Mouse (Mus musculus): ENCODE results near the gene Smtnl1. TPM values are rescaled to one million over a fixed set of nuclear protein-coding genes. Genes with fewer than 3 reads are reported as not detected.

Gene Smtnl1
- polyA plus RNA-seq, 1 experiment from 2014 or later, result 0.24 TPM

- DNase-seq, result peak; percentile 67
Measured at GRCm38 (mm10) chr2:84777706-84778105, 44.7 kb downstream of the Smtnl1 start.

GRCm38 (mm10) chr2:84775665-84776064, 46.8 kb downstream of the Smtnl1 start:
- H3K4me2 ChIP-seq, result peak overlapping the region; percentile 61
- H3K9ac ChIP-seq, result no peak overlapping the region
- DNase-seq (peak; percentile 60), ATAC-seq (ENCODE audit: insufficient read depth) (no peak)
- H3K4me3 ChIP-seq (ENCODE audit: low read depth, low read length), result no peak overlapping the region
- H3K9me3 ChIP-seq (ENCODE audit: low read depth, low read length), result no peaks in the 10 kb centered on the region
- H3K4me1 ChIP-seq (ENCODE audit: insufficient read depth), result 0 out of 2 replicates have a peak, but pooled peaks cover 5% of the 10 kb centered on the region
- no peaks in the 10 kb centered on the region for H3K27me3 ChIP-seq (ENCODE audit: insufficient read depth, low read length)
- WGBS, result 59% methylated on average over 6 of the region's 6 CpGs
- H3K36me3 ChIP-seq (ENCODE audit: insufficient read depth), result no peaks in the 10 kb centered on the region
- peak overlapping the region; percentile 86; the same call in 1 of the 2 replicates for H3K27ac ChIP-seq (ENCODE audit: low read depth)
- TF ChIP-seq CTCF (IDR thresholded peaks at IDR 0.05; ENCODE audit: low read depth), result no peak

More at GRCm38 (mm10) chr2:84777706-84778105, 44.7 kb downstream of the Smtnl1 start:
- no peak overlapping the region for H3K27ac ChIP-seq (ENCODE audit: low read depth)
- 41% methylated on average over 3 of the region's 3 CpGs for WGBS
- no peak overlapping the region for H3K4me2 ChIP-seq
- 0 out of 2 replicates have a peak, but pooled peaks cover 5% of the 10 kb centered on the region for H3K4me1 ChIP-seq (ENCODE audit: insufficient read depth)
- no peak for ATAC-seq (ENCODE audit: insufficient read depth)
- no peaks in the 10 kb centered on the region for H3K27me3 ChIP-seq (ENCODE audit: insufficient read depth, low read length)
- H3K9ac ChIP-seq, result no peak overlapping the region
- H3K4me3 ChIP-seq (ENCODE audit: low read depth, low read length), result no peak overlapping the region
- no peak for TF ChIP-seq CTCF (IDR thresholded peaks at IDR 0.05; ENCODE audit: low read depth)
- H3K36me3 ChIP-seq (ENCODE audit: insufficient read depth), result no peaks in the 10 kb centered on the region
- no peaks in the 10 kb centered on the region for H3K9me3 ChIP-seq (ENCODE audit: low read depth, low read length)

- Histone ChIP-seq H3K27me3 (ENCODE audit: insufficient read depth, low read length) (no peaks in the 10 kb centered on the region), H3K4me3 (ENCODE audit: low read depth, low read length) (peak within 1 kb of the TSS; percentile 32), H3K9me3 (ENCODE audit: low read depth, low read length) (no peaks in the 10 kb centered on the region), H3K27ac (ENCODE audit: low read depth) (peak within 1 kb of the TSS; percentile 86), H3K4me2 (peak within 1 kb of the TSS; percentile 61), H3K9ac (peak within 1 kb of the TSS; percentile 36), H3K36me3 (ENCODE audit: insufficient read depth) (no peaks in the 10 kb centered on the region), H3K4me1 (ENCODE audit: insufficient read depth) (0 out of 2 replicates have a peak, but pooled peaks cover 5% of the 10 kb centered on the region)
- no peak for TF ChIP-seq CTCF (IDR thresholded peaks at IDR 0.05; ENCODE audit: low read depth)
- ATAC-seq (ENCODE audit: insufficient read depth) (peak; percentile 73), DNase-seq (peak; percentile 50)
- 42% methylated on average over 9 of the region's 9 CpGs for WGBS
Measured at GRCm38 (mm10) chr2:84775241-84775640, 47.2 kb downstream of the Smtnl1 start, which contains the start of gene Serping1. Serping1 (minus strand) TSS chr2:84775444.

- Histone ChIP-seq H3K27me3 (ENCODE audit: insufficient read depth, low read length) (no peaks in the 10 kb centered on the region), H3K36me3 (ENCODE audit: insufficient read depth) (peaks cover 4% of the 10 kb centered on the region; the same call in 1 of the 2 replicates), H3K4me2 (peak overlapping the region; percentile 61), H3K9me3 (ENCODE audit: low read depth, low read length) (no peaks in the 10 kb centered on the region), H3K27ac (ENCODE audit: low read depth) (peak overlapping the region; percentile 63), H3K4me1 (ENCODE audit: insufficient read depth) (0 out of 2 replicates have a peak, but pooled peaks cover 5% of the 10 kb centered on the region), H3K9ac (peak overlapping the region; percentile 36), H3K4me3 (ENCODE audit: low read depth, low read length) (peak overlapping the region; percentile 32)
- WGBS, result 2% methylated on average over 15 of the region's 15 CpGs
- DNase-seq, result peak; percentile 91
- TF ChIP-seq CTCF (IDR thresholded peaks at IDR 0.05; ENCODE audit: low read depth), result no peak
- peak; percentile 96 for ATAC-seq (ENCODE audit: insufficient read depth)
Measured at GRCm38 (mm10) chr2:84774751-84775150, 47.7 kb downstream of the Smtnl1 start.

GRCm38 (mm10) chr2:84773195-84773594, 49.3 kb downstream of the Smtnl1 start:
- H3K27me3 ChIP-seq (ENCODE audit: insufficient read depth, low read length), result no peaks in the 10 kb centered on the region
- H3K4me3 ChIP-seq (ENCODE audit: low read depth, low read length), result no peak overlapping the region
- DNase-seq, result no peak
- H3K9me3 ChIP-seq (ENCODE audit: low read depth, low read length), result no peaks in the 10 kb centered on the region
- no peak for TF ChIP-seq CTCF (IDR thresholded peaks at IDR 0.05; ENCODE audit: low read depth)
- no peak overlapping the region for H3K4me2 ChIP-seq
- WGBS, result 73% methylated on average over 5 of the region's 5 CpGs
- H3K9ac ChIP-seq, result no peak overlapping the region
- peaks cover 7% of the 10 kb centered on the region; the same call in 1 of the 2 replicates for H3K36me3 ChIP-seq (ENCODE audit: insufficient read depth)
- no peak overlapping the region for H3K27ac ChIP-seq (ENCODE audit: low read depth)
- 0 out of 2 replicates have a peak, but pooled peaks cover 5% of the 10 kb centered on the region for H3K4me1 ChIP-seq (ENCODE audit: insufficient read depth)
- no peak for ATAC-seq (ENCODE audit: insufficient read depth)

- Histone ChIP-seq H3K9me3 (ENCODE audit: low read depth, low read length) (no peaks in the 10 kb centered on the region), H3K9ac (no peak overlapping the region), H3K4me2 (no peak overlapping the region), H3K4me3 (ENCODE audit: low read depth, low read length) (no peak overlapping the region), H3K4me1 (ENCODE audit: insufficient read depth) (0 out of 2 replicates have a peak, but pooled peaks cover 5% of the 10 kb centered on the region), H3K36me3 (ENCODE audit: insufficient read depth) (peaks cover 7% of the 10 kb centered on the region; the same call in 1 of the 2 replicates), H3K27me3 (ENCODE audit: insufficient read depth, low read length) (no peaks in the 10 kb centered on the region), H3K27ac (ENCODE audit: low read depth) (no peak overlapping the region)
- 90% methylated on average over 4 of the region's 4 CpGs for WGBS
- no peak for TF ChIP-seq CTCF (IDR thresholded peaks at IDR 0.05; ENCODE audit: low read depth)
- DNase-seq (no peak), ATAC-seq (ENCODE audit: insufficient read depth) (no peak)
Measured at GRCm38 (mm10) chr2:84772454-84772853, 50.0 kb downstream of the Smtnl1 start.

- Histone ChIP-seq H3K4me1 (ENCODE audit: insufficient read depth) (0 out of 2 replicates have a peak, but pooled peaks cover 5% of the 10 kb centered on the region), H3K4me3 (ENCODE audit: low read depth, low read length) (no peak overlapping the region), H3K4me2 (no peak overlapping the region), H3K9me3 (ENCODE audit: low read depth, low read length) (no peaks in the 10 kb centered on the region), H3K27ac (ENCODE audit: low read depth) (no peak overlapping the region), H3K9ac (no peak overlapping the region), H3K36me3 (ENCODE audit: insufficient read depth) (peaks cover 9% of the 10 kb centered on the region; the same call in 1 of the 2 replicates), H3K27me3 (ENCODE audit: insufficient read depth, low read length) (no peaks in the 10 kb centered on the region)
- DNase-seq (no peak), ATAC-seq (ENCODE audit: insufficient read depth) (no peak)
- TF ChIP-seq CTCF (IDR thresholded peaks at IDR 0.05; ENCODE audit: low read depth), result no peak
- WGBS, result 74% methylated on average over 6 of the region's 6 CpGs
Measured at GRCm38 (mm10) chr2:84770501-84770900, 52.0 kb downstream of the Smtnl1 start.

All from lung, embryonic 14.5 days (tissue).